Mouse (Mus musculus) heart, postnatal 0 days (tissue): ENCODE data around the gene Bcdin3d. TPM values are rescaled to one million over a fixed set of nuclear protein-coding genes. Genes with fewer than 3 reads are reported as not detected.
A peak's percentile ranks its signal among the peaks of the same experiment; 100 is the strongest.

Source experiments
- ATAC-seq: fragments of 200-750 bp; cut with Nextera tagmentation; 2 replicates; pipeline ENCODE4 v1.8.0; 2017; ENCODE audit warnings: low read depth, moderate number of reproducible peaks, moderate library complexity; ENCODE audit not compliant: insufficient read depth
- DNase-seq: peaks from one replicate; pipeline ENCODE4 v3.0.0-alpha.2; 2016; ENCODE audit warnings: low spot score
- H3K27ac ChIP-seq: fragments of 300-500 bp; sonication (generic); 2 replicates; pipeline ENCODE4 v1.5.1; 2014; ENCODE audit warnings: low read depth, mild to moderate bottlenecking
- H3K27me3 ChIP-seq: fragments of 300-500 bp; sonication (generic); 2 replicates; pipeline ENCODE4 v1.6.1; 2014; ENCODE audit warnings: low read length, mixed read lengths; ENCODE audit not compliant: control insufficient read depth, insufficient read depth
- H3K36me3 ChIP-seq: fragments of 300-500 bp; sonication (generic); replicated peaks from 2 replicates; pipeline ENCODE4 v1.6.1; 2014; ENCODE audit warnings: low read length, mixed read lengths; ENCODE audit not compliant: control insufficient read depth, insufficient read depth
- H3K4me1 ChIP-seq: fragments of 300-500 bp; sonication (generic); 2 replicates; pipeline ENCODE4 v1.6.1; 2014; ENCODE audit warnings: antibody characterized with exemption; ENCODE audit not compliant: control insufficient read depth, insufficient read depth
- H3K4me2 ChIP-seq: fragments of 300-500 bp; sonication (generic); 2 replicates; pipeline ENCODE4 v1.6.1; 2014; ENCODE audit warnings: low read depth, mild to moderate bottlenecking, low read length, moderate library complexity
- H3K4me3 ChIP-seq: fragments of 300-500 bp; sonication (generic); 2 replicates; pipeline ENCODE4 v1.5.1; 2014; ENCODE audit warnings: low read depth, low read length
- H3K9ac ChIP-seq: fragments of 300-500 bp; sonication (generic); replicated peaks from 2 replicates; pipeline ENCODE4 v1.6.1; 2014; ENCODE audit warnings: low read depth, low read length, mixed read lengths
- H3K9me3 ChIP-seq: fragments of 300-500 bp; sonication (generic); replicated peaks from 2 replicates; pipeline ENCODE4 v1.6.1; 2016; ENCODE audit warnings: low read length; ENCODE audit not compliant: control insufficient read depth
- CTCF ChIP-seq: IDR thresholded peaks from 2 replicates; pipeline ENCODE4 v1.5.1; 2016; ENCODE audit warnings: antibody characterized with exemption, control low read depth, low read depth
- EP300 ChIP-seq: IDR thresholded peaks from 2 replicates; pipeline ENCODE4 v1.6.1; 2016; ENCODE audit warnings: antibody characterized with exemption, low read depth
- WGBS: fragments of 180-500 bp; shearing (Covaris S2); extraction: QIAGEN DNeasy Blood & Tissue Kit; methylation state at CpG from one replicate; pipeline ENCODE4 v1.1.7; 2014; 5-methylcytosine and 5-hydroxymethylcytosine counted together
- polyA plus RNA-seq: library from polyadenylated mRNA; unstranded; fragments of >200 nt; fragmentation: Nextera tagmentation; extraction: Ambion mirVana; gene quantifications from 2 replicates; pipeline ENCODE4 v1.2.1, GENCODE M21; 2015
- total RNA-seq: library from RNA; depleted of rRNA; stranded (reverse); fragments of >200 nt; gene quantifications from 2 replicates; pipeline ENCODE4 v1.2.3, GENCODE M21; 2014; ENCODE audit warnings: low replicate concordance; rRNA removed

Gene Bcdin3d
- total and polyA plus RNA-seq, 2 experiments from 2014 or later = 11.0 to 12.5 TPM

- peaks cover 33% of the 10 kb centered on the region for H3K36me3 ChIP-seq
- no peak overlapping the region for H3K4me2 ChIP-seq
- no peak for TF ChIP-seq EP300
- no peaks in the 10 kb centered on the region for H3K9me3 ChIP-seq
- H3K27me3 ChIP-seq = no peaks in the 10 kb centered on the region
- DNase-seq (no peak), ATAC-seq (no peak)
- H3K9ac ChIP-seq = no peak overlapping the region
- H3K4me1 ChIP-seq = peaks cover 12% of the 10 kb centered on the region; the same call in 1 of the 2 replicates
- H3K27ac ChIP-seq = peak overlapping the region; percentile 91
- WGBS = 68% methylated on average over 8 of the region's 8 CpGs
- no peak overlapping the region for H3K4me3 ChIP-seq
These were observed 52.9 kb downstream of the Bcdin3d start for GRCm38 (mm10) chr15:99421676-99422075.

DNA sequence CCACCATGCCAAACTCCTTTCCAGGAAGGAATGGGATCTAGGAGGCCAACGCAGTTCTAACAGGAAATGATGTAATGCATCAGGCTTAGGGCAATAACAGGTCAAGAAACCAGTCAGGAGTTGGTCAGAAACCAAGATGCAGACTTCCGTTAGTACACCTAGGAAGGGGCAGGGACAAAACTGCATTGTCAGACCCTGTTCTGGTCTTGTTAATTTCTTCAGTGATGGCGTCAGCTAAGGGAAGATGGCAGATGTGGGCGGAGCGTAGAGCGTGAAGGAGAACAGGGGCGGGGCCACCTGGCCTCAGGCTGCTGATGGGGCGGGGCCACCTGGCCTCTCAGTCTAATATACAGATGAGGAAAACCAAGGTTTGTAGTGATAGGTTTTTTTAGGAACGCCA, 53.4 kb downstream of the Bcdin3d start:
- peak; percentile 51; the same call in 1 of the 2 replicates for ATAC-seq
- peak overlapping the region; percentile 38 for H3K4me2 ChIP-seq
- TF ChIP-seq EP300 (no peak), CTCF (no peak)

GRCm38 (mm10) chr15:99420521-99421014, 54.0 kb downstream of the Bcdin3d start:
- H3K4me1 ChIP-seq = peaks cover 12% of the 10 kb centered on the region; the same call in 1 of the 2 replicates
- ATAC-seq (peak; percentile 74), DNase-seq (peak; percentile 83)
- 21% methylated on average over 12 of the region's 12 CpGs for WGBS
- peaks cover 23% of the 10 kb centered on the region for H3K36me3 ChIP-seq
- H3K9ac ChIP-seq = no peak overlapping the region
- no peaks in the 10 kb centered on the region for H3K27me3 ChIP-seq
- peak; percentile 13; the same call in 1 of the 2 replicates for TF ChIP-seq EP300
- no peak for TF ChIP-seq CTCF
- peak overlapping the region; percentile 38 for H3K4me2 ChIP-seq
- peak overlapping the region; percentile 91 for H3K27ac ChIP-seq
- no peaks in the 10 kb centered on the region for H3K9me3 ChIP-seq
- H3K4me3 ChIP-seq = no peak overlapping the region

More for the DNA sequence above, 53.4 kb downstream of the Bcdin3d start:
- H3K27ac ChIP-seq = peak overlapping the region; percentile 91
- H3K9ac ChIP-seq = no peak overlapping the region
- H3K4me1 ChIP-seq = peaks cover 12% of the 10 kb centered on the region; the same call in 1 of the 2 replicates
- no peaks in the 10 kb centered on the region for H3K27me3 ChIP-seq
- no peak overlapping the region for H3K4me3 ChIP-seq
- no peaks in the 10 kb centered on the region for H3K9me3 ChIP-seq
- peak; percentile 37 for DNase-seq
- H3K36me3 ChIP-seq = peaks cover 28% of the 10 kb centered on the region
- WGBS = 65% methylated on average over 9 of the region's 9 CpGs

- H3K4me3 ChIP-seq = no peak overlapping the region
- no peak for ATAC-seq
- no peak for DNase-seq
- H3K9me3 ChIP-seq = no peaks in the 10 kb centered on the region
- H3K4me1 ChIP-seq = peaks cover 12% of the 10 kb centered on the region; the same call in 1 of the 2 replicates
- H3K9ac ChIP-seq = no peak overlapping the region
- H3K27ac ChIP-seq = peak overlapping the region; percentile 91
- H3K36me3 ChIP-seq = peaks cover 20% of the 10 kb centered on the region
- no peaks in the 10 kb centered on the region for H3K27me3 ChIP-seq
- peak overlapping the region; percentile 38 for H3K4me2 ChIP-seq
- 41% methylated on average over 5 of the region's 5 CpGs for WGBS
- TF ChIP-seq CTCF (no peak), EP300 (no peak)
These were observed 54.4 kb downstream of the Bcdin3d start for GRCm38 (mm10) chr15:99420101-99420500.

Other genes starting within 250 kb of the Bcdin3d start
- 0.19 and 2.0 TPM in 2 replicates for gene Kcnh3, start 249.9 kb downstream of the Bcdin3d start, total RNA-seq
- gene Kcnh3, start 249.9 kb downstream of the Bcdin3d start, polyA plus RNA-seq = 0.07 and 0.08 TPM in 2 replicates
- 211 and 235 TPM in 2 replicates for gene Mcrs1, start 222.8 kb downstream of the Bcdin3d start, total RNA-seq
- 128 and 141 TPM in 2 replicates for gene Mcrs1, start 222.8 kb downstream of the Bcdin3d start, polyA plus RNA-seq
- gene Prpf40b, start 179.6 kb downstream of the Bcdin3d start, total RNA-seq = 25.4 and 26.9 TPM in 2 replicates
- gene Prpf40b, start 179.6 kb downstream of the Bcdin3d start, polyA plus RNA-seq = 27.4 and 29.3 TPM in 2 replicates
- gene Fam186b, start 178.8 kb downstream of the Bcdin3d start, total RNA-seq = not detected in 2 replicates
- 0.07 and 0.22 TPM in 2 replicates for gene Fam186b, start 178.8 kb downstream of the Bcdin3d start, polyA plus RNA-seq
- 18.2 and 21.6 TPM in 2 replicates for gene Fmnl3, start 104.2 kb downstream of the Bcdin3d start, total RNA-seq
- gene Fmnl3, start 104.2 kb downstream of the Bcdin3d start, polyA plus RNA-seq = 10.1 and 12.1 TPM in 2 replicates
- gene Tmbim6, start 81.8 kb downstream of the Bcdin3d start, total RNA-seq = 190 and 225 TPM in 2 replicates
- gene Tmbim6, start 81.8 kb downstream of the Bcdin3d start, polyA plus RNA-seq = 188 and 200 TPM in 2 replicates
- 7.5 and 35.0 TPM in 2 replicates for gene Nckap5l, start 17.0 kb downstream of the Bcdin3d start, total RNA-seq
- 3.7 and 5.0 TPM in 2 replicates for gene Nckap5l, start 17.0 kb downstream of the Bcdin3d start, polyA plus RNA-seq
- gene Faim2, start 53.4 kb upstream of the Bcdin3d start, total RNA-seq = not detected in 2 replicates
- gene Faim2, start 53.4 kb upstream of the Bcdin3d start, polyA plus RNA-seq = 0.11 TPM in 1 of 2 replicates, not detected in the other
- not detected in 2 replicates for gene Aqp2, start 104.3 kb upstream of the Bcdin3d start, total RNA-seq
- gene Aqp2, start 104.3 kb upstream of the Bcdin3d start, polyA plus RNA-seq = not detected in 2 replicates
- not detected in 2 replicates for gene Aqp5, start 116.1 kb upstream of the Bcdin3d start, total RNA-seq
- gene Aqp5, start 116.1 kb upstream of the Bcdin3d start, polyA plus RNA-seq = 0.25 and 0.40 TPM in 2 replicates
- gene Aqp6, start 126.7 kb upstream of the Bcdin3d start, total RNA-seq = not detected in 2 replicates
- gene Aqp6, start 126.7 kb upstream of the Bcdin3d start, polyA plus RNA-seq = not detected in 2 replicates
- 59.2 and 124 TPM in 2 replicates for gene Racgap1, start 176.9 kb upstream of the Bcdin3d start, total RNA-seq
- gene Racgap1, start 176.9 kb upstream of the Bcdin3d start, polyA plus RNA-seq = 34.5 and 36.8 TPM in 2 replicates
- 0.11 and 0.93 TPM in 2 replicates for gene Asic1, start 195.6 kb upstream of the Bcdin3d start, total RNA-seq
- 1.1 and 1.3 TPM in 2 replicates for gene Asic1, start 195.6 kb upstream of the Bcdin3d start, polyA plus RNA-seq
- gene Smarcd1, start 227.4 kb upstream of the Bcdin3d start, total RNA-seq = 28.4 and 35.7 TPM in 2 replicates
- gene Smarcd1, start 227.4 kb upstream of the Bcdin3d start, polyA plus RNA-seq = 16.8 and 20.0 TPM in 2 replicates
- gene Gm17349, start 230.8 kb upstream of the Bcdin3d start, total RNA-seq = not detected in 2 replicates
- not detected in 2 replicates for gene Gm17349, start 230.8 kb upstream of the Bcdin3d start, polyA plus RNA-seq
- 8.7 and 16.4 TPM in 2 replicates for gene Gpd1, start 242.8 kb upstream of the Bcdin3d start, total RNA-seq
- gene Gpd1, start 242.8 kb upstream of the Bcdin3d start, polyA plus RNA-seq = 9.0 and 9.9 TPM in 2 replicates